Mouse (Mus musculus) kidney, adult 10 weeks (tissue): ENCODE measurements around the gene Elf5. TPM values are rescaled to one million over a fixed set of nuclear protein-coding genes. Genes with fewer than 3 reads are reported as not detected.

Experiments used
- polyA plus RNA-seq: library from polyadenylated mRNA; stranded (reverse); fragments of 350-450 nt; fragmentation: Illumina TruSeq; extraction: RNeasy Lipid Tissue Mini Kit (QIAGEN cat#74804); gene quantifications from one replicate; pipeline ENCODE4 v1.2.3, GENCODE M21; 2014; ENCODE audit warnings: low read depth, low replicate concordance

Gene Elf5
- polyA plus RNA-seq = 5.1 TPM

DNA sequence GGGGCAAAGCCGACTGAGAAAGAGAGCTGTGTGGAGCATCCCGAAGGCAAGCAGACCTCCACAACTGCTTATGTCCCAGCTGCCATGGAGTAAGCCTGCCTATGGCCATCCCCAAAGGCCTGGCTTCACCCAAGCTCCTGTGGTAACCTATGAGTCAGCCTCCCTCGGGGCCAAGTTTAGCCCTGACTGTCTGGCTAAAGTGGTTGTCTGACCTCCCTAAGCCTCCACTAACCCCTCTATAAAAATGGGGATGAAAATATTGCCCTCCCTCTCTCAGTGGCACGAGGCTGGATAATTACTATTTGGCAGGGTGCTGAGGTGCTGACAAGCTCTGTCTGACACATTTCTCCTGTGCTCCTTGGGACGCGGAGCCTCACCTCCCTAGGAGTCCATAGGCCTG, at the start of gene Elf5:
TSS of gene Elf5 (plus strand) at position 341 of the 400 bp plus-strand sequence.

DNA sequence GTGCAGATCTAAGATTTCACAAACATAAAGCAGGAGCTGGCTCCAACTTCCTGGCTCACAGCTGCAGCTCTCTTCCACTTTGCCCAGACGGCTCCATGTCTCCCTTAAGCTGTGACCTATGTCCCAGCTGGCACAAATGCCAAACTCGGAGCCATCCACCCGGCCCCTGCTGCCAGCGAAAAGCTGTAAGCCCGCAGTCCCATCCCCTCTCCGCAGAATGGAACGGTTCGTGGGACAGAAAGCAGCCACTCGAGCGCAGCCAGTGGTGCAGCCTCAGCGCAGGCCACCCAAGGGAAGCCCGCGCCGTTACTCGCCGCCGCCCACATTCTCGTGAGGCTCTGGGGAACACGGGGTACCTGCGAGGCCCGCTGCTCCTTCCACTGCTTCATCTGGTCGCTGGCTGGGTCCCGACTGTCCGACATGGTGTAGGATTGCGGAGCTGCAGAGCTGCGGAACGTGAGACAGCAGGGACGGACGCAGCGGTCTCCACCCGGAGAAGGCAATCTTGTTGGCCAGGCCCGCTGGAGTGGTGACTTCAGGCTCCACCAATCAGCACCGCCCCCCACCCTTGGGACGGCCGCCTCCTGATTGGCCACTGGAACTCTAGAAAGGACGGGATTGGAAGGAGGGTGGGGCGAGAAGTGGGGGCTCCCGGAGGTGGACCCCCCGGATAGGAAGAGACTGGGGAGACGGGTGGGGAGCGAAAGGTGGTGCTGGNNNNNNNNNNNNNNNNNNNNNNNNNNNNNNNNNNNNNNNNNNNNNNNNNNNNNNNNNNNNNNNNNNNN, 73.3 kb downstream of the Elf5 start, which contains the start of gene Cat:
TSS of gene Cat (minus strand) at position 544 of the 785 bp plus-strand sequence.

Other genes with a start within 250 kb of the Elf5 start
- gene Ehf, start 108.4 kb upstream of the Elf5 start, polyA plus RNA-seq = 73.9 TPM
- 1,109 TPM for gene Cat, start 73.5 kb downstream of the Elf5 start, polyA plus RNA-seq
- gene Abtb2, start 154.6 kb downstream of the Elf5 start, polyA plus RNA-seq = 1.4 TPM